In genomic region chr10:13170739-13171448, GRCm38 (mm10) we compare ENCODE assay signal across 10 mouse cellular contexts. TPM values are rescaled to one million over a fixed set of nuclear protein-coding genes. Genes with fewer than 3 reads are reported as not detected.
DNase-seq lines count a peak whose midpoint lies in the region; ATAC-seq lines count a peak whose summit lies in the region.
"Had no signal": no experiment of that assay in that cellular context is flagged by ENCODE, and none has a peak within 500 bp of the region (broad histone marks: within the 10 kb centered on the region; RNA-seq: fewer than 3 reads in every experiment).

No protein-coding gene starts in this region.

- H3K4me1 ChIP-seq in forebrain, embryonic 16.5 days (replicated peaks; ENCODE audit: control insufficient read depth, insufficient read depth, low read length): peaks cover 19% of the 10 kb centered on the region

- H3K9me3 ChIP-seq in forebrain, embryonic 16.5 days (ENCODE audit: control insufficient read depth, low read length): no peaks in the 10 kb centered on the region

- WGBS in forebrain, embryonic 16.5 days: 31% methylated on average over 12 of the region's 12 CpGs

- peak overlapping the region; percentile 10; the same call in 1 of the 2 replicates for H3K4me2 ChIP-seq in forebrain, embryonic 16.5 days (ENCODE audit: low read length)

- no peaks in the 10 kb centered on the region for H3K36me3 ChIP-seq in forebrain, embryonic 16.5 days (ENCODE audit: control insufficient read depth, insufficient read depth)

- peak; percentile 11 to 20 for DNase-seq in layer of hippocampus, postnatal 14 days (ENCODE audit: low spot score in 2 of 2)
- no peak for DNase-seq in layer of hippocampus, adult 9-11 months
- peak; percentile 67 for DNase-seq in embryo, embryonic 10.5 days (ENCODE audit: low spot score)
- peak; percentile 73 for DNase-seq in mesoderm, embryonic 11.5 days (ENCODE audit: low read depth, low spot score)
- DNase-seq in frontal cortex, postnatal 25 days (ENCODE audit: low spot score in 2 of 2): no peak
- no peak for DNase-seq in adrenal gland, adult 18-20 months (ENCODE audit: low spot score in 2 of 2)
- DNase-seq: cerebellum, adult 9-10 months had no signal

- H3K9ac ChIP-seq in forebrain, embryonic 16.5 days (replicated peaks; ENCODE audit: low read depth, low read length): no peak overlapping the region

- peak; percentile 64 for ATAC-seq in forebrain, embryonic 16.5 days
- no peak for ATAC-seq in granulocyte monocyte progenitor cell, adult 5-6 weeks (replicated peaks; ENCODE audit: poor library complexity, severe bottlenecking)

- no peaks in the 10 kb centered on the region for H3K27me3 ChIP-seq in forebrain, embryonic 16.5 days (replicated peaks; ENCODE audit: control insufficient read depth, insufficient read depth, low read length)

- H3K4me3 ChIP-seq in forebrain, embryonic 16.5 days (replicated peaks; ENCODE audit: low read length): no peak overlapping the region

- H3K27ac ChIP-seq in forebrain, embryonic 16.5 days (ENCODE audit: low read length): peak overlapping the region; percentile 41

RNA-seq across cellular contexts. Expression of gene Zc2hc1b, which starts 6.9 kb away (rescaled TPM):
- not detected for total RNA-seq in layer of hippocampus, postnatal 14 days (2021)
- not detected in 2 replicates for polyA plus RNA-seq in forebrain, embryonic 16.5 days (2015; fragmentation: Nextera tagmentation; extraction: Ambion mirVana)
- total RNA-seq in granulocyte monocyte progenitor cell, adult 5-6 weeks (2014; fragmentation: Nextera tagmentation): not detected in 2 replicates
- total RNA-seq in granulocyte monocyte progenitor cell, adult 5-6 weeks (2017): not detected in 2 replicates
- total RNA-seq in adrenal gland, adult 18-20 months (2021): not detected
- polyA plus RNA-seq: large intestine, adult 2 months had no signal

RNA-seq across cellular contexts. Expression of gene Ltv1, which starts 22.1 kb away (rescaled TPM):
- 10 to 100 TPM; 22.3 to 24.3 TPM for total RNA-seq in layer of hippocampus, postnatal 14 days (2021)
- 30.5 and 40.3 TPM in 2 replicates for polyA plus RNA-seq in forebrain, embryonic 16.5 days (2015; fragmentation: Nextera tagmentation; extraction: Ambion mirVana)
- 43.3 and 45.3 TPM in 2 replicates for total RNA-seq in granulocyte monocyte progenitor cell, adult 5-6 weeks (2014; fragmentation: Nextera tagmentation)
- total RNA-seq in granulocyte monocyte progenitor cell, adult 5-6 weeks (2017): 67.9 and 72.2 TPM in 2 replicates
- 10 to 100 TPM; 39.3 to 42.5 TPM for total RNA-seq in adrenal gland, adult 18-20 months (2021)

Comparison
In these comparisons a context has a peak if more than half of its experiments do, and no peak if none do; other contexts are left out.
1. DNase-seq: peak in layer of hippocampus, postnatal 14 days (2 of 2), embryo, embryonic 10.5 days (single experiment) and mesoderm, embryonic 11.5 days (single experiment); none in layer of hippocampus, adult 9-11 months (single experiment), frontal cortex, postnatal 25 days (0 of 2) and adrenal gland, adult 18-20 months (0 of 2).